In genomic region chr11:31169161-31170051, GRCm38 (mm10) we compare ENCODE assay signal across 8 mouse cellular contexts. TPM values are rescaled to one million over a fixed set of nuclear protein-coding genes. Genes with fewer than 3 reads are reported as not detected.
DNase-seq lines count a peak whose midpoint lies in the region; ATAC-seq and TF ChIP-seq lines count a peak whose summit lies in the region.
"Had no signal": no experiment of that assay in that cellular context is flagged by ENCODE, and none has a peak within 500 bp of the region (broad histone marks: within the 10 kb centered on the region; RNA-seq: fewer than 3 reads in every experiment).

No protein-coding gene starts in this region.

- peak overlapping the region; percentile 47 to 63; a peak in 3 of 4 replicates for H3K4me3 ChIP-seq in ES-E14 (ENCODE audit: insufficient read depth in 1 of 2, low read depth in 1 of 2, low read length in 2 of 2, poor library complexity in 1 of 2, severe bottlenecking in 1 of 2)
- H3K4me3 ChIP-seq in embryonic facial prominence, embryonic 10.5 days, result peak overlapping the region; percentile 61
- peak overlapping the region; percentile 48 for H3K4me3 ChIP-seq in midbrain, embryonic 16.5 days (ENCODE audit: low read depth, low read length)

- no peak overlapping the region for H3K27ac ChIP-seq in ES-E14 (ENCODE audit: insufficient read depth, low read depth, low read length, poor library complexity, severe bottlenecking)
- H3K27ac ChIP-seq in embryonic facial prominence, embryonic 10.5 days (replicated peaks), result no peak overlapping the region
- peak overlapping the region; percentile 2; the same call in 1 of the 2 replicates for H3K27ac ChIP-seq in midbrain, embryonic 16.5 days (ENCODE audit: low read length)

- H3K4me1 ChIP-seq in ES-E14 (ENCODE audit: control insufficient read depth in 2 of 2, insufficient read depth in 2 of 2, low read length in 2 of 2, poor library complexity in 1 of 2), result peaks cover 0 to 3% of the 10 kb centered on the region in 2 experiments; a peak in 1 of 4 replicates
- peaks cover 10% of the 10 kb centered on the region for H3K4me1 ChIP-seq in embryonic facial prominence, embryonic 10.5 days
- no peaks in the 10 kb centered on the region for H3K4me1 ChIP-seq in midbrain, embryonic 16.5 days (ENCODE audit: control insufficient read depth, insufficient read depth, low read length)

- H3K9me3 ChIP-seq in ES-E14 (ENCODE audit: control insufficient read depth, insufficient read depth, low read depth, low read length), result no peaks in the 10 kb centered on the region
- no peaks in the 10 kb centered on the region for H3K9me3 ChIP-seq in embryonic facial prominence, embryonic 10.5 days
- no peaks in the 10 kb centered on the region for H3K9me3 ChIP-seq in midbrain, embryonic 16.5 days (replicated peaks; ENCODE audit: control insufficient read depth, low read length, poor library complexity, severe bottlenecking)

- 3% methylated on average over 21 of the region's 21 CpGs for WGBS in embryonic facial prominence, embryonic 10.5 days
- WGBS in midbrain, embryonic 16.5 days, result 3% methylated on average over 21 of the region's 21 CpGs

- H3K9ac ChIP-seq in ES-E14 (ENCODE audit: insufficient read depth, low read depth, low read length, poor library complexity, severe bottlenecking), result no peak overlapping the region
- peak overlapping the region; percentile 50 for H3K9ac ChIP-seq in midbrain, embryonic 16.5 days (ENCODE audit: low read depth, low read length)

- ATAC-seq in midbrain, embryonic 16.5 days, result peak; percentile 97
- no peak for ATAC-seq in monocyte, adult 5-6 weeks (replicated peaks; ENCODE audit: insufficient number of reproducible peaks, low FRiP score, low TSS enrichment, poor library complexity, severe bottlenecking)

- H3K36me3 ChIP-seq in ES-E14 (ENCODE audit: control insufficient read depth, insufficient read depth, low read length, poor library complexity, severe bottlenecking), result no peaks in the 10 kb centered on the region
- H3K36me3 ChIP-seq in embryonic facial prominence, embryonic 10.5 days (replicated peaks), result no peaks in the 10 kb centered on the region
- H3K36me3 ChIP-seq in midbrain, embryonic 16.5 days (ENCODE audit: control insufficient read depth, insufficient read depth, low read length), result no peaks in the 10 kb centered on the region

- no peaks in the 10 kb centered on the region for H3K27me3 ChIP-seq in embryonic facial prominence, embryonic 10.5 days (replicated peaks; ENCODE audit: low read depth, poor library complexity, severe bottlenecking)
- H3K27me3 ChIP-seq in midbrain, embryonic 16.5 days (ENCODE audit: control insufficient read depth, insufficient read depth, low read depth, low read length), result no peaks in the 10 kb centered on the region

- peak; percentile 26 for DNase-seq in ES-E14 (ENCODE audit: low read depth, low spot score)
- DNase-seq in adrenal gland, adult 8-10 months, result peak; percentile 13
- DNase-seq in embryonic facial prominence, embryonic 10.5 days (ENCODE audit: low spot score), result peak; percentile 50
- DNase-seq in heart, postnatal 36 days, result peak; percentile 5 to 17
- DNase-seq in layer of hippocampus, postnatal 36 days, result peak; percentile 4 to 5

- in situ Hi-C loops in ES-E14 (cut with MboI; ENCODE audit: low sequenced_read_pairs in 2 of 2, unreplicated experiment in 2 of 2), result no loop called here

- intact Hi-C loops in heart, postnatal 36 days (cut with DNase I), result no loop called here

- H3K4me2 ChIP-seq in midbrain, embryonic 16.5 days (ENCODE audit: low read length), result peak overlapping the region; percentile 55

TF ChIP-seq in ES-E14, 5 proteins besides CTCF, POLR2A, EP300 and RAD21:
- TF ChIP-seq ZC3H11A (IDR thresholded peaks at IDR 0.05; ENCODE audit: borderline replicate concordance, low read depth, low read length) (no peak), HCFC1 (IDR thresholded peaks at IDR 0.05; ENCODE audit: borderline replicate concordance, insufficient read depth, low read length) (no peak), ZNF384 (IDR thresholded peaks at IDR 0.05; ENCODE audit: low read depth, low read length) (no peak), MAFK (IDR thresholded peaks at IDR 0.05; ENCODE audit: insufficient read depth, low read depth, low read length) (no peak), CHD2 (IDR thresholded peaks at IDR 0.05; ENCODE audit: low read depth, low read length) (no peak)

RNA-seq across cellular contexts. Expression of gene Gm17332, which starts 12.9 kb away (rescaled TPM):
- not detected in 2 replicates for total RNA-seq in ES-E14 (2012; rRNA removed)
- total RNA-seq in adrenal gland, adult 8-10 months (2022), result not detected
- not detected in 2 replicates for polyA plus RNA-seq in embryonic facial prominence, embryonic 10.5 days (2016; fragmentation: Nextera tagmentation; extraction: Ambion mirVana)
- not detected for total RNA-seq in heart, postnatal 36 days (2021)
- not detected for total RNA-seq in layer of hippocampus, postnatal 36 days (2021)
- polyA plus RNA-seq in midbrain, embryonic 16.5 days (2015; fragmentation: Nextera tagmentation; extraction: Ambion mirVana), result not detected in 2 replicates
- not detected in 3 replicates for total RNA-seq in monocyte, adult 5-6 weeks (2017)
- total RNA-seq: layer of hippocampus, postnatal 10 days had no signal
